In genomic region chr16:17807192-17808009, GRCm38 (mm10) we compare ENCODE assay signal across 8 mouse cellular contexts. TPM values are rescaled to one million over a fixed set of nuclear protein-coding genes. Genes with fewer than 3 reads are reported as not detected.
DNase-seq lines count a peak whose midpoint lies in the region; ATAC-seq lines count a peak whose summit lies in the region.

No protein-coding gene starts in this region.

- H3K27ac ChIP-seq in midbrain, embryonic 11.5 days (ENCODE audit: low read depth, low read length): peak overlapping the region; percentile 67; the same call in 1 of the 2 replicates

- ATAC-seq in midbrain, embryonic 11.5 days (ENCODE audit: low FRiP score): peak; percentile 85

- peak overlapping the region; percentile 98 for H3K4me2 ChIP-seq in midbrain, embryonic 11.5 days

- 2% methylated on average over 71 of the region's 73 CpGs for WGBS in midbrain, embryonic 11.5 days

- intact Hi-C loops in left cerebral cortex, postnatal 4 days (cut with DNase I): no loop called here

- H3K36me3 ChIP-seq in midbrain, embryonic 11.5 days (ENCODE audit: control insufficient read depth, insufficient read depth, low read length): no peaks in the 10 kb centered on the region

- peaks cover 38% of the 10 kb centered on the region for H3K4me1 ChIP-seq in midbrain, embryonic 11.5 days (ENCODE audit: control insufficient read depth, insufficient read depth, low read length)

- peak overlapping the region; percentile 93 for H3K9ac ChIP-seq in midbrain, embryonic 11.5 days (ENCODE audit: low read length)

- peak; percentile 93 for DNase-seq in adrenal gland, postnatal 25 days
- peak; percentile 90 for DNase-seq in embryo, embryonic 9.5 days (ENCODE audit: extremely low spot score)
- peak; percentile 85 to 89 for DNase-seq in heart, adult 18-20 months
- DNase-seq in kidney, adult 18-20 months: peak; percentile 86
- DNase-seq in left cerebral cortex, postnatal 4 days: peak; percentile 87
- DNase-seq in midbrain, embryonic 11.5 days (ENCODE audit: low spot score, missing footprints): peak; percentile 98
- DNase-seq in skeletal muscle tissue, adult 2 months (ENCODE audit: low read depth, low spot score): peak; percentile 68
- DNase-seq in adipocyte (ENCODE audit: low spot score): no peak

- H3K27me3 ChIP-seq in midbrain, embryonic 11.5 days (ENCODE audit: control insufficient read depth, insufficient read depth, low read length): peaks cover 54% of the 10 kb centered on the region

- peak overlapping the region; percentile 54 for H3K4me3 ChIP-seq in midbrain, embryonic 11.5 days (ENCODE audit: low read depth, low read length)

- no peaks in the 10 kb centered on the region for H3K9me3 ChIP-seq in midbrain, embryonic 11.5 days (ENCODE audit: control insufficient read depth, low read length)

RNA-seq across cellular contexts. Expression of gene Scarf2, which starts 10.3 kb away (rescaled TPM):
- 8.6 and 8.7 TPM in 2 replicates for total RNA-seq in adrenal gland, postnatal 25 days (2021)
- total RNA-seq in heart, adult 18-20 months (2021): 1 to 10 TPM; 4.8 TPM
- total RNA-seq in left cerebral cortex, postnatal 4 days (2021): 1 to 10 TPM; 5.6 to 6.3 TPM
- polyA plus RNA-seq in midbrain, embryonic 11.5 days (2014; fragmentation: Nextera tagmentation; extraction: Ambion mirVana): 3.8 and 4.4 TPM in 2 replicates

RNA-seq across cellular contexts. Expression of gene B830017H08Rik, which starts 25.5 kb away (rescaled TPM):
- not detected in 2 replicates for total RNA-seq in adrenal gland, postnatal 25 days (2021)
- not detected for total RNA-seq in heart, adult 18-20 months (2021)
- total RNA-seq in left cerebral cortex, postnatal 4 days (2021): 1 to 10 TPM; 3.9 to 4.3 TPM
- polyA plus RNA-seq in midbrain, embryonic 11.5 days (2014; fragmentation: Nextera tagmentation; extraction: Ambion mirVana): 0.21 and 0.37 TPM in 2 replicates

RNA-seq across cellular contexts. Expression of gene Car15, which starts 30.8 kb away (rescaled TPM):
- total RNA-seq in adrenal gland, postnatal 25 days (2021): 2.9 and 3.6 TPM in 2 replicates
- total RNA-seq in heart, adult 18-20 months (2021): 1 to 10 TPM; 1.7 to 2.1 TPM
- 1 to 10 TPM; 6.8 to 7.1 TPM for total RNA-seq in left cerebral cortex, postnatal 4 days (2021)
- polyA plus RNA-seq in midbrain, embryonic 11.5 days (2014; fragmentation: Nextera tagmentation; extraction: Ambion mirVana): 2.2 and 2.3 TPM in 2 replicates

RNA-seq across cellular contexts. Expression of gene Klhl22, which starts 48.0 kb away (rescaled TPM):
- 32.3 and 49.0 TPM in 2 replicates for total RNA-seq in adrenal gland, postnatal 25 days (2021)
- 10 to 100 TPM; 18.2 to 24.2 TPM for total RNA-seq in heart, adult 18-20 months (2021)
- total RNA-seq in left cerebral cortex, postnatal 4 days (2021): 10 to 100 TPM; 86.2 to 95.3 TPM
- 38.7 and 39.5 TPM in 2 replicates for polyA plus RNA-seq in midbrain, embryonic 11.5 days (2014; fragmentation: Nextera tagmentation; extraction: Ambion mirVana)
